In the genomic region with DNA sequence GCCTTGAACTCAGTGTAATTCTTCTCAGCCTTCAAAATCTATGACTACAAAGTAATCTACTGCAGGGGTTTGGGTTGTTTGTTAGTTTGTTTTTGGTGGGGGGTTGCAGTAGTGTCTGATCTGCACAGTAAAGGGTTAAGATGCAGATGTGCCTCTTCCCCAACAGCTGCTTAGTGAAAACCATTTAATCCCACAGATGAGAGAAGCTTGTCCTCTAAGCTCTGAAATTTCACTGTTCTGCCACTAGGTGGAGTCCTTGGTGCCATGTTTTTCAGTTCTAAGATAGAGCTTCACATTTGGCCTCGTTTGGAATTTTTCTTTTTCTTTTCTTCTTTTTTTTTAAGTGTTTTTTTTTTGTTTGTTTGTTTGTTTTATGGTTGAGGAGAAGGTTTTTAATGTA, we compare ENCODE assay signal across 10 mouse cellular contexts. TPM values are rescaled to one million over a fixed set of nuclear protein-coding genes. Genes with fewer than 3 reads are reported as not detected.
A peak's percentile ranks its signal among the peaks of the same experiment; 100 is the strongest.
DNase-seq lines count a peak whose midpoint lies in the region; ATAC-seq and TF ChIP-seq lines count a peak whose summit lies in the region.
"Had no signal": no experiment of that assay in that cellular context is flagged by ENCODE, and none has a peak within 500 bp of the region (broad histone marks: within the 10 kb centered on the region; RNA-seq: fewer than 3 reads in every experiment).

No protein-coding gene starts in this region.

- H3K9ac ChIP-seq in hindbrain, postnatal 0 days (replicated peaks; ENCODE audit: low read length): no peak overlapping the region
- no peak overlapping the region for H3K9ac ChIP-seq in neural tube, embryonic 11.5 days (ENCODE audit: low read length)

- peak; percentile 81 for TF ChIP-seq CTCF in hindbrain, postnatal 0 days (IDR thresholded peaks at IDR 0.05; ENCODE audit: low read depth)

- intact Hi-C loops in left cerebral cortex, postnatal 14 days (cut with DNase I): no loop called here

- 6% methylated on average over 1 of the region's 1 CpGs for WGBS in hindbrain, postnatal 0 days
- 50% methylated on average over 1 of the region's 1 CpGs for WGBS in neural tube, embryonic 11.5 days

- H3K36me3 ChIP-seq in hindbrain, postnatal 0 days (ENCODE audit: insufficient read depth, low read length): peaks cover 57% of the 10 kb centered on the region
- H3K36me3 ChIP-seq in neural tube, embryonic 11.5 days (ENCODE audit: control insufficient read depth, insufficient read depth, low read length): peaks cover 25% of the 10 kb centered on the region

- no peaks in the 10 kb centered on the region for H3K9me3 ChIP-seq in hindbrain, postnatal 0 days (ENCODE audit: low read length)
- no peaks in the 10 kb centered on the region for H3K9me3 ChIP-seq in neural tube, embryonic 11.5 days (ENCODE audit: control insufficient read depth, low read length)

- H3K4me3 ChIP-seq in hindbrain, postnatal 0 days (ENCODE audit: low read length): no peak overlapping the region
- no peak overlapping the region for H3K4me3 ChIP-seq in neural tube, embryonic 11.5 days (ENCODE audit: low read depth, low read length)
- H3K4me3 ChIP-seq: myocyte had no signal

- H3K4me2 ChIP-seq in hindbrain, postnatal 0 days (ENCODE audit: low read depth, low read length): no peak overlapping the region
- H3K4me2 ChIP-seq in neural tube, embryonic 11.5 days (ENCODE audit: low read depth): no peak overlapping the region

- DNase-seq in cerebellum, postnatal 10 days: peak; percentile 35 to 58
- DNase-seq in cerebellum, adult 9-11 months: no peak
- peak; percentile 22 to 49 for DNase-seq in left cerebral cortex, postnatal 14 days (ENCODE audit: low spot score in 2 of 2)
- DNase-seq in left cerebral cortex, adult 9 months (ENCODE audit: low spot score in 2 of 2): no peak
- peak; percentile 58 for DNase-seq in Muller cell, postnatal 12 days (ENCODE audit: inconsistent ontology term)
- DNase-seq in hindbrain, postnatal 0 days (ENCODE audit: low spot score): peak; percentile 73
- peak; percentile 51 for DNase-seq in neural tube, embryonic 11.5 days (ENCODE audit: low spot score)
- DNase-seq in ovary, postnatal 10 days (ENCODE audit: low spot score): no peak

- peak; percentile 55; the same call in 1 of the 2 replicates for ATAC-seq in hindbrain, postnatal 0 days
- no peak for ATAC-seq in neural tube, embryonic 11.5 days (ENCODE audit: insufficient read depth, low FRiP score, low TSS enrichment)

- no peak overlapping the region for H3K27ac ChIP-seq in hindbrain, postnatal 0 days
- H3K27ac ChIP-seq in neural tube, embryonic 11.5 days (ENCODE audit: low read depth, low read length): no peak overlapping the region

- no peaks in the 10 kb centered on the region for H3K27me3 ChIP-seq in hindbrain, postnatal 0 days (ENCODE audit: insufficient read depth, low read length)
- no peaks in the 10 kb centered on the region for H3K27me3 ChIP-seq in neural tube, embryonic 11.5 days (ENCODE audit: control insufficient read depth, insufficient read depth, low read length)

- no peaks in the 10 kb centered on the region for H3K4me1 ChIP-seq in hindbrain, postnatal 0 days (ENCODE audit: insufficient read depth, low read length)
- H3K4me1 ChIP-seq in neural tube, embryonic 11.5 days (ENCODE audit: control insufficient read depth, insufficient read depth, low read length): no peaks in the 10 kb centered on the region

RNA-seq across cellular contexts. Expression of gene Sde2, which starts 12.7 kb away (rescaled TPM):
- 10 to 100 TPM; 20.9 to 24.2 TPM for total RNA-seq in left cerebral cortex, postnatal 14 days (2021)
- 11.1 and 13.1 TPM in 2 replicates for total RNA-seq in hindbrain, postnatal 0 days (2014; rRNA removed)
- polyA plus RNA-seq in hindbrain, postnatal 0 days (2015; fragmentation: Nextera tagmentation; extraction: Ambion mirVana): 21.4 and 21.7 TPM in 2 replicates
- 34.7 and 37.8 TPM in 2 replicates for polyA plus RNA-seq in neural tube, embryonic 11.5 days (2014; fragmentation: Nextera tagmentation; extraction: Ambion mirVana)

RNA-seq across cellular contexts. Expression of gene Lefty2, which starts 29.3 kb away (rescaled TPM):
- total RNA-seq in left cerebral cortex, postnatal 14 days (2021): 1 to 10 TPM; 2.0 to 4.9 TPM
- 11.3 and 15.3 TPM in 2 replicates for total RNA-seq in hindbrain, postnatal 0 days (2014; rRNA removed)
- 6.8 and 7.1 TPM in 2 replicates for polyA plus RNA-seq in hindbrain, postnatal 0 days (2015; fragmentation: Nextera tagmentation; extraction: Ambion mirVana)
- polyA plus RNA-seq in neural tube, embryonic 11.5 days (2014; fragmentation: Nextera tagmentation; extraction: Ambion mirVana): not detected in 2 replicates
- total RNA-seq: heart, postnatal 36 days had no signal
- polyA plus RNA-seq: myocyte had no signal

RNA-seq across cellular contexts. Expression of gene Pycr2, which starts 40.5 kb away (rescaled TPM):
- total RNA-seq in left cerebral cortex, postnatal 14 days (2021): 10 to 100 TPM; 29.3 to 30.6 TPM
- 70.2 and 76.1 TPM in 2 replicates for total RNA-seq in hindbrain, postnatal 0 days (2014; rRNA removed)
- 63.4 and 64.7 TPM in 2 replicates for polyA plus RNA-seq in hindbrain, postnatal 0 days (2015; fragmentation: Nextera tagmentation; extraction: Ambion mirVana)
- 94.7 and 113 TPM in 2 replicates for polyA plus RNA-seq in neural tube, embryonic 11.5 days (2014; fragmentation: Nextera tagmentation; extraction: Ambion mirVana)

RNA-seq across cellular contexts. Expression of gene H3f3a, which starts 49.9 kb away (rescaled TPM):
- total RNA-seq in left cerebral cortex, postnatal 14 days (2021): 100 to 1,000 TPM; 361 to 401 TPM
- 1,143 and 1,334 TPM in 2 replicates for total RNA-seq in hindbrain, postnatal 0 days (2014; rRNA removed)
- 1,977 and 1,992 TPM in 2 replicates for polyA plus RNA-seq in hindbrain, postnatal 0 days (2015; fragmentation: Nextera tagmentation; extraction: Ambion mirVana)
- polyA plus RNA-seq in neural tube, embryonic 11.5 days (2014; fragmentation: Nextera tagmentation; extraction: Ambion mirVana): 3,301 and 3,463 TPM in 2 replicates

Comparison
In these comparisons a context has a peak if more than half of its experiments do, and no peak if none do; other contexts are left out.
1. DNase-seq: peak in cerebellum, postnatal 10 days (2 of 2), left cerebral cortex, postnatal 14 days (2 of 2), Muller cell, postnatal 12 days (single experiment), hindbrain, postnatal 0 days (single experiment) and neural tube, embryonic 11.5 days (single experiment); none in cerebellum, adult 9-11 months (single experiment), left cerebral cortex, adult 9 months (0 of 2) and ovary, postnatal 10 days (single experiment).